Mouse (Mus musculus) Patski (cell line): ENCODE measurements around the gene Acvr1. TPM values are rescaled to one million over a fixed set of nuclear protein-coding genes. Genes with fewer than 3 reads are reported as not detected.
A peak's percentile ranks its signal among the peaks of the same experiment; 100 is the strongest.

Experiments
- ATAC-seq: fragments of 100-300 bp; one replicate; pipeline ENCODE4 v1.8.0; 2021
- CTCF ChIA-PET: fragments of 350-600 bp; sonication (Branson Sonifier 250); formaldehyde crosslinking; loops from one replicate; lab custom pipeline; 2022; ENCODE audit warnings: inconsistent platforms; lab: Charles Lee
- POLR2A ChIA-PET: fragments of 350-600 bp; sonication (Branson Sonifier 250); formaldehyde crosslinking; loops from one replicate; lab custom pipeline; 2022; ENCODE audit warnings: antibody characterized with exemption, inconsistent platforms; lab: Charles Lee
- DNase-seq: peaks from one replicate; pipeline ENCODE4 v3.0.0-alpha.2; 2011; ENCODE audit warnings: low read depth, low spot score
- H3K27me3 ChIP-seq: fragments of 371-371 bp; one replicate; pipeline ENCODE4 v1.5.1; 2021
- CTCF ChIP-seq: fragments of 100-300 bp; IDR thresholded peaks from one replicate; pipeline ENCODE4 v1.5.1; 2021
- in situ Hi-C: fragments of 300-500 bp; cut with MboI; formaldehyde crosslinking; loops from 3 replicates; pipeline ENCODE4 v1.11.1; 2018; ENCODE audit warnings: low pct_unique_long_range_greater_than_20kb, mixed read lengths
- polyA plus RNA-seq: library from polyadenylated mRNA; unstranded; gene quantifications from one replicate; pipeline ENCODE4 v1.2.3, GENCODE M21; 2021

The Acvr1 gene
- polyA plus RNA-seq, 1 experiment from 2014 or later = 23.3 TPM

DNA sequence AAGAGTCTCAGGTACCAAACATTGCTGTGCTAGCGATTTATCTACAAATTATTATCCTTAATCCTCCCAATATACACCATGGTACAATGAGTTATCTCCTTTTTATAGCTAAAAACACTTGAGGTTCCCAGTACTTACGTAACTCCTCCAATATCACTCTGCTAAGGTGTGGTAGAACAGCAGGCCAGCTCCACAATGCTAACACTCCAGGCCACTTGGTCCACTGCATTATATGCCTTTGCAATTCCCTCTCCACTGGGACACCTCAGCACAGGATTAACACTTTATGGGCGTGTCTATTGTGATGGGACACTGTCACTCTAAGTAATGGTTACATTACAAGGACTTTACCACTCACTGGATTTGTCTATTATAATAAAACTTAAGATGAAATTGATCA lies 30.2 kb downstream of the Acvr1 start:
- no peak for TF ChIP-seq CTCF
- ATAC-seq (no peak), DNase-seq (no peak)
- ChIA-PET POLR2A (interaction anchor here (0.7 kb wide), 1 partner anchor 30 kb away, joined by 4 read pairs; the partner anchor contains the start of genes Acvr1 and Upp2), CTCF (interaction anchor here (0.9 kb wide), 1 partner anchor 14 kb away, joined by 3 read pairs; no protein-coding TSS in a partner anchor)
- H3K27me3 ChIP-seq = no peaks in the 10 kb centered on the region
- in situ Hi-C loops = no loop called here

- TF ChIP-seq CTCF = no peak
- DNase-seq = no peak
- in situ Hi-C loops = no loop called here
- no peak for ATAC-seq
- H3K27me3 ChIP-seq = no peaks in the 10 kb centered on the region
- ChIA-PET CTCF (interaction anchor here (1.0 kb wide), 1 partner anchor 33 kb away, joined by 3 read pairs; no protein-coding TSS in a partner anchor), POLR2A (no interaction called here)
These were observed 31.7 kb downstream of the Acvr1 start for GRCm38 (mm10) chr2:58535233-58535632.

- CTCF ChIA-PET = interaction anchor here (1.0 kb wide), 1 partner anchor 34 kb away, joined by 3 read pairs; no protein-coding TSS in a partner anchor
- ATAC-seq (no peak), DNase-seq (no peak)
- no peak for TF ChIP-seq CTCF
- POLR2A ChIA-PET = no interaction called here
- in situ Hi-C loops = no loop called here
- no peaks in the 10 kb centered on the region for H3K27me3 ChIP-seq
These were observed 32.6 kb downstream of the Acvr1 start for GRCm38 (mm10) chr2:58534379-58534778.

DNA sequence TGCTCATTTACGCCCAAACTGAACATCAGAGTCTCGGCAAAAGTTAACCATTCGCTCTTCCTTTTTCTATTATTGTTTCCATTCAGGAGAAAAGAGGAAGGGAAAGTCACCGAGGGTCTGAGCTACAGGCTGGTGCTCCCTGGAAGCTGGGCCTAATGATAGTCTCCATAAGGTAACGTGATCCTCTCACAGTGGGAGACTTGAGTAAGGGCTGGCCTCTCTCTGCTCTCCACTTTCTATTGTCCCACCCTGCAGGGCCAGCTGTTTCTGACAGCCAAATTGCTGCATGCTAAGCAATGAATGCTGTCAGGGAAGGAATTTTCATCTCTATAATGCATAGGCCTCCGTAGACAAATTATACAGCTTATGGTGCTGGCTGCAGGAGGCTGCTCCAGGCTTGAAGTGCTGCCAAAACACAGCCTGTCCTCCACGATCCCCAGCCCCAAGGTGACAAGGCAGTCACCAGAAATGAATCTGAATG lies 33.4 kb downstream of the Acvr1 start:
- ATAC-seq (no peak), DNase-seq (no peak)
- no peaks in the 10 kb centered on the region for H3K27me3 ChIP-seq
- CTCF ChIA-PET = no interaction called here
- no peak for TF ChIP-seq CTCF
- in situ Hi-C loops = no loop called here
- POLR2A ChIA-PET = interaction anchor here (0.7 kb wide), 1 partner anchor 32 kb away, joined by 3 read pairs; no protein-coding TSS in a partner anchor

DNA sequence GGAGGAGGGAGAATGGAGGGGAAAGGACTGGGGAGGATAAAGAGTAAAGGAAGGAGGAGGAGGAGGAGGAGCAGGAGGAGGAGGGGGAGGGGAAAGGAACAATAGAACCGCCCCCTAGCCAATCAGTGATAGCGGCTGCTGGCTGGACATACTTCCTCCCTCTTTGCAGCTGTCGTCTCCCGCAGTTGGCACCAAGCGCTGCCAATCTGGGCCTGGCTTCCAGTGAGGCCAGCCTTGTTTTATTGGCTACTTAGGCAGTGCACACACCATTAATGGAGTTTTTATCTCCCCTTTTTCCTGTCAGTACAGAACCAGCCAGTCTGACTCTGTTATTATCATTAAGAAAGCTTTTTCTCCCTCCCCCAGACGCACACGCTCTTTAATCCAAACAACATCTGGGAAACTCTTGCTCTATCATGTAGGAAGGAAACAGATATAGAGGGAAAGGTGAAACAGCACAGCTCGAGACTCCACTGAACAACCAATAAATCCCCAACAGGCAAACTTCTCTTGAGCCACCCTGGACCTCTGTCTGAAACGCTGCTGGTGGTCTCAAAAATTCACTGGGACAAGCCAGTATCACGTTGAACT lies 34.6 kb downstream of the Acvr1 start:
- no peak for TF ChIP-seq CTCF
- DNase-seq (no peak), ATAC-seq (no peak)
- in situ Hi-C loops = no loop called here
- CTCF ChIA-PET = no interaction called here
- H3K27me3 ChIP-seq = no peaks in the 10 kb centered on the region
- POLR2A ChIA-PET = interaction anchor here (0.7 kb wide), 1 partner anchor 9 kb away, joined by 3 read pairs; no protein-coding TSS in a partner anchor

DNA sequence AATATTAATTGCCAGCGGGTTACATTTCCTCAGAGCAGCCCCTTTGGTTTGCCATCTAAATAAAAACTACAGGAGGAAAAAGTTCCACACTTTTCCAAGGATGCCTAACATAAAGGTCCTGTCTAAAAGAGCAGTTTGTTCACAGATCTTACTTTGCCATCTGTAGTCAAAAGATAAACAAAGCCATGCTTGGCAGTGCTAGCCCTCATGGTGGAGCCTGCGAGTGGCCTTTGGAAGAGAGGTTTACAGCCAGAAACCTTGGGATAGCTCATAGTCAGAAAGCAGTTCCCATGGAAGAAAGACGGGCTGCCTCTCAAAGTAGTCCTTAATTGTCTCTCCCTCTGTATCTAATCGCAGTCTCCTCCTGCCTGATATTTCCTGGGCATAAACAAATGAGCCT lies 36.4 kb downstream of the Acvr1 start:
- POLR2A ChIA-PET = no interaction called here
- in situ Hi-C loops = no loop called here
- no peak for TF ChIP-seq CTCF
- CTCF ChIA-PET = no interaction called here
- ATAC-seq (no peak), DNase-seq (no peak)
- H3K27me3 ChIP-seq = no peaks in the 10 kb centered on the region

- DNase-seq (no peak), ATAC-seq (no peak)
- ChIA-PET POLR2A (no interaction called here), CTCF (interaction anchor here (0.7 kb wide), 1 partner anchor 169 kb away, joined by 3 read pairs; no protein-coding TSS in a partner anchor)
- in situ Hi-C loops = no loop called here
- no peak for TF ChIP-seq CTCF
- H3K27me3 ChIP-seq = no peaks in the 10 kb centered on the region
These were observed 37.0 kb downstream of the Acvr1 start for GRCm38 (mm10) chr2:58529860-58530440.

DNA sequence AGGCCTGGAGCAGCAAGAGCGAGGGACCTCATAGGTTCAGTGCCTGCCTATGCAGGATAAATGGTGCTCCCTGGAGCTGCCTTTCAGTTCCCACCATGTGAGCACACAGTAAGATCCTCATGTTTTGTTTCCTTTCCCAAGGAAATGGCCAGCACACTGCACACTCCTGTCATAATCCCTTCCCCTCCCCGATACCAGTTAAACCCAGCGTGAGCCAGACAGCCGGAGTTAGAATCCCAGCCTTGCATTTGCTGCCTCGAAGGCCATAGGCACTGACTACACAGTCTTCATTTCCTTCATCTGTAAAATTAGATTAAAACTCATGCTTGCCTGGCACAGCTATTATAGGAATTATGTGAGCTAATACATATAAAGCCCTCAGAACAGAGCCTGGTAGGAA lies 37.6 kb downstream of the Acvr1 start:
- CTCF ChIA-PET = interaction anchor here (0.7 kb wide), 1 partner anchor 169 kb away, joined by 3 read pairs; no protein-coding TSS in a partner anchor
- ATAC-seq (no peak), DNase-seq (no peak)
- TF ChIP-seq CTCF = no peak
- in situ Hi-C loops = no loop called here
- POLR2A ChIA-PET = no interaction called here
- no peaks in the 10 kb centered on the region for H3K27me3 ChIP-seq

- peak; percentile 20 for ATAC-seq
- ChIA-PET POLR2A (no interaction called here), CTCF (no interaction called here)
- in situ Hi-C loops = no loop called here
- no peak for DNase-seq
- no peak for TF ChIP-seq CTCF
- H3K27me3 ChIP-seq = no peaks in the 10 kb centered on the region
These were observed 39.2 kb downstream of the Acvr1 start for GRCm38 (mm10) chr2:58527786-58528185.

DNA sequence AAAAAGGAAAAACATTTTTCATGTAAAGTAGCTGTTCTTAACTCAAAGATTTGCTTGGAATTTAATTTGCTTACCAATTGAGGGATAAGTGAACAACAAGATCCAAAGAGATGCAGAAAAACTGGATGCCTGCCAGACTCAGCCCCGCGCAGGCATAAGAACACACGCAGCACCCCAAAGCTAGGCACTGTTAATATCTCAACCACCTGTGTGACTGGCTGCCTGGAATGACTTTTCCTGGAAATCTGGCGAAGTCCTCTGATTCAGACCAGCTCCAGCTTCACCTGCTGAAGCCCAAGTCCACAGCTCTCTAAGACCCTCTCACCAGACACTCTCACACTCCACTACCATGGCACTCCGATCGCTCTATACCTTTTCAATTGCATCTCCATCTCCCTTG lies 42.6 kb downstream of the Acvr1 start:
- in situ Hi-C loops = no loop called here
- CTCF ChIA-PET = interaction anchor here (1.5 to 3.0 kb wide), 2 partner anchors 13 to 143 kb away, joined by 3 to 10 read pairs; no protein-coding TSS in a partner anchor
- TF ChIP-seq CTCF = no peak
- ATAC-seq = no peak
- no peak for DNase-seq
- no peaks in the 10 kb centered on the region for H3K27me3 ChIP-seq
- POLR2A ChIA-PET = interaction anchor here (0.6 to 0.7 kb wide), 4 partner anchors 15 to 1269 kb away, joined by 3 to 5 read pairs (median 4); no protein-coding TSS in a partner anchor

DNA sequence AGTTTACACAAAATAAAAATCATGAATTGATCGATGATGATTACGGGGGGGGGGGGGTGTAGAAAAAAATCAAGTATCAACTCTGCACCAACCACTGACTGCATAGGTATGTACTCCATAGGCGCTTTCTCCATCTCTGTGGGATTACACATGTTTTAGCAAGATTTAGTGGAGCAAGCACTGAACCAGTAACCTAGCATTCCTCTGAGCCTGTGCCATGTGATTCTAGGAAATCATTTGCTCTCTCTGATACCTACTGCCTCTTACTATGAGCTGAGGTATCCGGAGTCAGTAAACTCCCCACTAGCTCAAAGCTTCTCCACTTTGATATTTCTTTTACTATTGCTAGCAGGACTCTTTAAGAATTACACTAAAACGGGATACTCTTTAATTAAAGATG lies 43.1 kb downstream of the Acvr1 start:
- DNase-seq (no peak), ATAC-seq (peak; percentile 79)

More for the DNA sequence above, 43.1 kb downstream of the Acvr1 start:
- no peaks in the 10 kb centered on the region for H3K27me3 ChIP-seq
- in situ Hi-C loops = no loop called here
- TF ChIP-seq CTCF = no peak
- CTCF ChIA-PET = interaction anchor here (1.5 to 3.0 kb wide), 3 partner anchors 12 to 144 kb away, joined by 3 to 10 read pairs (median 6); no protein-coding TSS in a partner anchor
- POLR2A ChIA-PET = interaction anchor here (0.5 to 0.7 kb wide), 4 partner anchors 16 to 50 kb away, joined by 3 to 6 read pairs (median 4); no protein-coding TSS in a partner anchor
